Mouse (Mus musculus) liver, embryonic 13.5 days (tissue): ENCODE results near the gene Gm26992. TPM values are rescaled to one million over a fixed set of nuclear protein-coding genes. Genes with fewer than 3 reads are reported as not detected.

Experiments used
- ATAC-seq: fragments of 200-750 bp; cut with Nextera tagmentation; 2 replicates; pipeline ENCODE4 v1.8.0; 2017; ENCODE audit warnings: low read depth, mild to moderate bottlenecking, moderate number of reproducible peaks, moderate library complexity
- DNase-seq: peaks from one replicate; pipeline ENCODE4 v3.0.0; 2022
- H3K27ac ChIP-seq: fragments of 300-500 bp; sonication (generic); 2 replicates; pipeline ENCODE4 v1.5.1; 2015; ENCODE audit warnings: moderate library complexity, mild to moderate bottlenecking, inconsistent platforms
- H3K27me3 ChIP-seq: fragments of 300-500 bp; sonication (generic); 2 replicates; pipeline ENCODE4 v1.6.1; 2015; ENCODE audit warnings: mild to moderate bottlenecking, inconsistent platforms
- H3K36me3 ChIP-seq: fragments of 300-500 bp; sonication (generic); 2 replicates; pipeline ENCODE4 v1.6.1; 2015; ENCODE audit warnings: mild to moderate bottlenecking, inconsistent platforms
- H3K4me1 ChIP-seq: fragments of 300-500 bp; sonication (generic); replicated peaks from 2 replicates; pipeline ENCODE4 v1.6.1; 2015; ENCODE audit warnings: inconsistent platforms
- H3K4me2 ChIP-seq: fragments of 300-500 bp; sonication (generic); 2 replicates; pipeline ENCODE4 v1.6.1; 2015; ENCODE audit warnings: inconsistent platforms, mild to moderate bottlenecking, moderate library complexity
- H3K4me3 ChIP-seq: fragments of 300-500 bp; sonication (generic); replicated peaks from 2 replicates; pipeline ENCODE4 v1.5.1; 2015; ENCODE audit warnings: mild to moderate bottlenecking, inconsistent platforms
- H3K9ac ChIP-seq: fragments of 300-500 bp; sonication (generic); 2 replicates; pipeline ENCODE4 v1.6.1; 2015; ENCODE audit warnings: mild to moderate bottlenecking, inconsistent platforms
- H3K9me3 ChIP-seq: fragments of 300-500 bp; sonication (generic); replicated peaks from 2 replicates; pipeline ENCODE4 v1.6.1; 2016; ENCODE audit warnings: inconsistent platforms
- WGBS: fragments of 180-500 bp; shearing (Covaris S2); methylation state at CpG from one replicate; pipeline ENCODE4 v1.1.7; 2015; ENCODE audit not compliant: insufficient replicate concordance; 5-methylcytosine and 5-hydroxymethylcytosine counted together
- polyA plus RNA-seq: library from polyadenylated mRNA; unstranded; fragments of >200 nt; fragmentation: Nextera tagmentation; extraction: Ambion mirVana; gene quantifications from 2 replicates; pipeline ENCODE4 v1.2.1, GENCODE M21; 2015

Gene Gm26992
- not detected in 2 replicates for polyA plus RNA-seq

GRCm38 (mm10) chrX:103421710-103422109, at the start of gene Gm26992:
Gene Gm26992, plus strand, starts transcription at chrX:103422010.
- WGBS: 62% methylated on average over 2 of the region's 2 CpGs
- Histone ChIP-seq H3K9ac (no peak within 1 kb of the TSS), H3K4me1 (no peaks in the 10 kb centered on the region), H3K27me3 (peaks cover 16% of the 10 kb centered on the region), H3K36me3 (no peaks in the 10 kb centered on the region), H3K27ac (no peak within 1 kb of the TSS), H3K4me2 (no peak within 1 kb of the TSS), H3K4me3 (no peak within 1 kb of the TSS), H3K9me3 (no peaks in the 10 kb centered on the region)
- no peak for ATAC-seq
- DNase-seq: no peak

- WGBS: 48% methylated on average over 5 of the region's 5 CpGs
- no peak overlapping the region for H3K9ac ChIP-seq
- no peak overlapping the region for H3K27ac ChIP-seq
- H3K27me3 ChIP-seq: peaks cover 7% of the 10 kb centered on the region; the same call in 1 of the 2 replicates
- DNase-seq: no peak
- no peak overlapping the region for H3K4me2 ChIP-seq
- H3K4me3 ChIP-seq: no peak overlapping the region
- no peaks in the 10 kb centered on the region for H3K9me3 ChIP-seq
- ATAC-seq: no peak
- H3K4me1 ChIP-seq: no peaks in the 10 kb centered on the region
- no peaks in the 10 kb centered on the region for H3K36me3 ChIP-seq
Measured at GRCm38 (mm10) chrX:103374250-103374649, 47.6 kb upstream of the Gm26992 start.

- Histone ChIP-seq H3K36me3 (no peaks in the 10 kb centered on the region), H3K9ac (no peak overlapping the region), H3K27ac (no peak overlapping the region), H3K4me1 (no peaks in the 10 kb centered on the region), H3K4me3 (no peak overlapping the region), H3K4me2 (no peak overlapping the region), H3K27me3 (peaks cover 3% of the 10 kb centered on the region; the same call in 1 of the 2 replicates), H3K9me3 (no peaks in the 10 kb centered on the region)
- DNase-seq: no peak
- 48% methylated on average over 3 of the region's 3 CpGs for WGBS
- ATAC-seq: no peak
Measured at GRCm38 (mm10) chrX:103384528-103384927, 37.3 kb upstream of the Gm26992 start.

GRCm38 (mm10) chrX:103388131-103388530, 33.7 kb upstream of the Gm26992 start:
- H3K27me3 ChIP-seq: peaks cover 6% of the 10 kb centered on the region
- H3K36me3 ChIP-seq: no peaks in the 10 kb centered on the region
- no peak overlapping the region for H3K9ac ChIP-seq
- no peak overlapping the region for H3K27ac ChIP-seq
- no peak overlapping the region for H3K4me2 ChIP-seq
- DNase-seq: no peak
- no peaks in the 10 kb centered on the region for H3K4me1 ChIP-seq
- H3K4me3 ChIP-seq: no peak overlapping the region
- no peak for ATAC-seq
- no peaks in the 10 kb centered on the region for H3K9me3 ChIP-seq
- 73% methylated on average over 3 of the region's 3 CpGs for WGBS

GRCm38 (mm10) chrX:103393841-103394240, 28.0 kb upstream of the Gm26992 start:
- WGBS: 15% methylated on average over 1 of the region's 1 CpGs
- no peaks in the 10 kb centered on the region for H3K36me3 ChIP-seq
- H3K4me2 ChIP-seq: no peak overlapping the region
- no peaks in the 10 kb centered on the region for H3K9me3 ChIP-seq
- ATAC-seq (no peak), DNase-seq (no peak)
- peaks cover 29% of the 10 kb centered on the region for H3K27me3 ChIP-seq
- H3K9ac ChIP-seq: no peak overlapping the region
- H3K4me3 ChIP-seq: no peak overlapping the region
- no peak overlapping the region for H3K27ac ChIP-seq
- no peaks in the 10 kb centered on the region for H3K4me1 ChIP-seq

GRCm38 (mm10) chrX:103405021-103405420, 16.8 kb upstream of the Gm26992 start:
- 50% methylated on average over 13 of the region's 13 CpGs for WGBS
- DNase-seq: peak; percentile 18
- H3K27ac ChIP-seq: no peak overlapping the region
- H3K9me3 ChIP-seq: no peaks in the 10 kb centered on the region
- no peak overlapping the region for H3K4me3 ChIP-seq
- H3K9ac ChIP-seq: no peak overlapping the region
- peak; percentile 60; the same call in 1 of the 2 replicates for ATAC-seq
- H3K4me1 ChIP-seq: no peaks in the 10 kb centered on the region
- H3K27me3 ChIP-seq: peaks cover 13% of the 10 kb centered on the region; the same call in 1 of the 2 replicates
- H3K36me3 ChIP-seq: no peaks in the 10 kb centered on the region
- H3K4me2 ChIP-seq: no peak overlapping the region

- 58% methylated on average over 5 of the region's 5 CpGs for WGBS
- Histone ChIP-seq H3K4me2 (no peak within 1 kb of the TSS), H3K27me3 (peaks cover 33% of the 10 kb centered on the region; the same call in 1 of the 2 replicates), H3K27ac (no peak within 1 kb of the TSS), H3K9me3 (no peaks in the 10 kb centered on the region), H3K4me3 (no peak within 1 kb of the TSS), H3K4me1 (no peaks in the 10 kb centered on the region), H3K36me3 (no peaks in the 10 kb centered on the region), H3K9ac (no peak within 1 kb of the TSS)
- DNase-seq (no peak), ATAC-seq (no peak)
Measured at GRCm38 (mm10) chrX:103414167-103414566, 7.6 kb upstream of the Gm26992 start, which contains the start of gene Tsx. Gene Tsx, plus strand, starts transcription at chrX:103414467.

- 60% methylated on average over 7 of the region's 7 CpGs for WGBS
- DNase-seq (no peak), ATAC-seq (no peak)
- Histone ChIP-seq H3K9ac (no peak overlapping the region), H3K4me2 (no peak overlapping the region), H3K9me3 (no peaks in the 10 kb centered on the region), H3K27me3 (peaks cover 17% of the 10 kb centered on the region), H3K27ac (no peak overlapping the region), H3K4me1 (no peaks in the 10 kb centered on the region), H3K36me3 (no peaks in the 10 kb centered on the region), H3K4me3 (no peak overlapping the region)
Measured at GRCm38 (mm10) chrX:103427677-103428076, 5.9 kb downstream of the Gm26992 start.

- Histone ChIP-seq H3K4me1 (no peaks in the 10 kb centered on the region), H3K4me2 (no peak overlapping the region), H3K9ac (no peak overlapping the region), H3K27ac (no peak overlapping the region), H3K27me3 (peaks cover 29% of the 10 kb centered on the region), H3K9me3 (no peaks in the 10 kb centered on the region), H3K36me3 (no peaks in the 10 kb centered on the region), H3K4me3 (no peak overlapping the region)
- no peak for ATAC-seq
- 55% methylated on average over 7 of the region's 7 CpGs for WGBS
- DNase-seq: no peak
Measured at GRCm38 (mm10) chrX:103432293-103432692, 10.5 kb downstream of the Gm26992 start.

GRCm38 (mm10) chrX:103438023-103438422, 16.2 kb downstream of the Gm26992 start:
- ATAC-seq (no peak), DNase-seq (no peak)
- no peak overlapping the region for H3K27ac ChIP-seq
- H3K36me3 ChIP-seq: no peaks in the 10 kb centered on the region
- H3K4me1 ChIP-seq: no peaks in the 10 kb centered on the region
- H3K27me3 ChIP-seq: peaks cover 43% of the 10 kb centered on the region
- WGBS: 15% methylated on average over 9 of the region's 9 CpGs
- no peak overlapping the region for H3K4me2 ChIP-seq
- H3K9me3 ChIP-seq: no peaks in the 10 kb centered on the region
- no peak overlapping the region for H3K9ac ChIP-seq
- no peak overlapping the region for H3K4me3 ChIP-seq

- H3K36me3 ChIP-seq: no peaks in the 10 kb centered on the region
- no peak for ATAC-seq
- 0% methylated on average over 1 of the region's 1 CpGs for WGBS
Measured at GRCm38 (mm10) chrX:103440803-103441202, 19.0 kb downstream of the Gm26992 start.

GRCm38 (mm10) chrX:103443755-103444154, 21.9 kb downstream of the Gm26992 start:
- H3K4me3 ChIP-seq: no peak overlapping the region
- no peak overlapping the region for H3K4me2 ChIP-seq
- H3K4me1 ChIP-seq: no peaks in the 10 kb centered on the region
- H3K27ac ChIP-seq: no peak overlapping the region
- peak; percentile 4 for DNase-seq
- ATAC-seq: no peak
- peaks cover 43% of the 10 kb centered on the region for H3K27me3 ChIP-seq
- no peaks in the 10 kb centered on the region for H3K36me3 ChIP-seq
- no peak overlapping the region for H3K9ac ChIP-seq
- 27% methylated on average over 7 of the region's 7 CpGs for WGBS
- no peaks in the 10 kb centered on the region for H3K9me3 ChIP-seq

More at GRCm38 (mm10) chrX:103440803-103441202, 19.0 kb downstream of the Gm26992 start:
- Histone ChIP-seq H3K9me3 (no peaks in the 10 kb centered on the region), H3K9ac (no peak overlapping the region), H3K4me1 (no peaks in the 10 kb centered on the region), H3K27me3 (peaks cover 38% of the 10 kb centered on the region), H3K4me3 (no peak overlapping the region), H3K4me2 (no peak overlapping the region), H3K27ac (no peak overlapping the region)
- peak; percentile 11 for DNase-seq
